Mouse (Mus musculus): ENCODE results near the gene Kmt2e.

Gene Kmt2e

GRCm38 (mm10) chr5:23410718-23411101, 23.5 kb upstream of the Kmt2e start:
- no peak for DNase-seq

GRCm38 (mm10) chr5:23411640-23412039, 22.6 kb upstream of the Kmt2e start:
- peak; percentile 38 for DNase-seq

- DNase-seq: no peak
Observed at GRCm38 (mm10) chr5:23412247-23412948, 21.8 kb upstream of the Kmt2e start.

- no peak for DNase-seq
Observed at GRCm38 (mm10) chr5:23413058-23413457, 21.2 kb upstream of the Kmt2e start.

- DNase-seq: no peak
Observed at GRCm38 (mm10) chr5:23413575-23414470, 20.4 kb upstream of the Kmt2e start.

- no peak for DNase-seq
Observed at GRCm38 (mm10) chr5:23414490-23415126, 19.6 kb upstream of the Kmt2e start.

- DNase-seq: no peak
Observed at GRCm38 (mm10) chr5:23415571-23416285, 18.5 kb upstream of the Kmt2e start.

GRCm38 (mm10) chr5:23416286-23416643, 18.0 kb upstream of the Kmt2e start:
- DNase-seq: no peak

GRCm38 (mm10) chr5:23417716-23418115, 16.5 kb upstream of the Kmt2e start:
- no peak for DNase-seq

GRCm38 (mm10) chr5:23418147-23418781, 16.0 kb upstream of the Kmt2e start:
- DNase-seq: peak; percentile 83

GRCm38 (mm10) chr5:23418797-23419595, 15.2 kb upstream of the Kmt2e start:
- DNase-seq: no peak

- no peak for DNase-seq
Observed at GRCm38 (mm10) chr5:23419616-23420170, 14.5 kb upstream of the Kmt2e start.

- no peak for DNase-seq
Observed at GRCm38 (mm10) chr5:23420410-23420809, 13.8 kb upstream of the Kmt2e start.

GRCm38 (mm10) chr5:23421440-23421839, 12.8 kb upstream of the Kmt2e start:
- DNase-seq: no peak

GRCm38 (mm10) chr5:23423036-23423435, 11.2 kb upstream of the Kmt2e start:
- DNase-seq: no peak

- DNase-seq: no peak
Observed at GRCm38 (mm10) chr5:23427501-23427900, 6.7 kb upstream of the Kmt2e start.

- no peak for DNase-seq
Observed at GRCm38 (mm10) chr5:23431070-23431864, 3.0 kb upstream of the Kmt2e start.

GRCm38 (mm10) chr5:23431948-23432707, 2.1 kb upstream of the Kmt2e start:
- DNase-seq: no peak

Measured in right cerebral cortex, postnatal 14 days (tissue).